Mouse (Mus musculus) lung, embryonic 16.5 days (tissue): ENCODE results near the gene Foxe3. TPM values are rescaled to one million over a fixed set of nuclear protein-coding genes. Genes with fewer than 3 reads are reported as not detected.

Source experiments
- ATAC-seq: fragments of 200-750 bp; cut with Nextera tagmentation; 2 replicates; pipeline ENCODE4 v1.8.0; 2017; ENCODE audit warnings: low read depth, mild to moderate bottlenecking, moderate library complexity
- H3K27ac ChIP-seq: fragments of 300-500 bp; sonication (generic); 2 replicates; pipeline ENCODE4 v1.5.1; 2014; ENCODE audit warnings: mild to moderate bottlenecking, control low read depth, low read length
- H3K27me3 ChIP-seq: fragments of 300-500 bp; sonication (generic); 2 replicates; pipeline ENCODE4 v1.6.1; 2014; ENCODE audit warnings: low read depth, low read length, mixed read lengths; ENCODE audit not compliant: control insufficient read depth, insufficient read depth
- H3K36me3 ChIP-seq: fragments of 300-500 bp; sonication (generic); 2 replicates; pipeline ENCODE4 v1.6.1; 2014; ENCODE audit warnings: low read length; ENCODE audit not compliant: control insufficient read depth, insufficient read depth
- H3K4me1 ChIP-seq: fragments of 300-500 bp; sonication (generic); replicated peaks from 2 replicates; pipeline ENCODE4 v1.6.1; 2014; ENCODE audit warnings: low read length, mixed read lengths; ENCODE audit not compliant: control insufficient read depth, insufficient read depth
- H3K4me2 ChIP-seq: fragments of 300-500 bp; sonication (generic); 2 replicates; pipeline ENCODE4 v1.6.1; 2014; ENCODE audit warnings: low read depth, low read length, control low read depth
- H3K4me3 ChIP-seq: fragments of 300-500 bp; sonication (generic); 2 replicates; pipeline ENCODE4 v1.5.1; 2014; ENCODE audit warnings: mild to moderate bottlenecking, low read length, control low read depth
- H3K9ac ChIP-seq: fragments of 300-500 bp; sonication (generic); 2 replicates; pipeline ENCODE4 v1.6.1; 2014; ENCODE audit warnings: low read length, control low read depth
- H3K9me3 ChIP-seq: fragments of 300-500 bp; sonication (generic); 2 replicates; pipeline ENCODE4 v1.6.1; 2016; ENCODE audit warnings: low read length; ENCODE audit not compliant: control insufficient read depth
- WGBS: fragments of 180-500 bp; shearing (Covaris S2); extraction: QIAGEN DNeasy Blood & Tissue Kit; methylation state at CpG from one replicate; pipeline ENCODE4 v1.1.7; 2014; 5-methylcytosine and 5-hydroxymethylcytosine counted together
- polyA plus RNA-seq: library from polyadenylated mRNA; unstranded; fragments of >200 nt; fragmentation: Nextera tagmentation; extraction: Ambion mirVana; gene quantifications from 2 replicates; pipeline ENCODE4 v1.2.1, GENCODE M21; 2015

The Foxe3 gene
- polyA plus RNA-seq, 1 experiment from 2014 or later, result not detected

GRCm38 (mm10) chr4:114947852-114948481, 22.2 kb upstream of the Foxe3 start:
- no peak overlapping the region for H3K9ac ChIP-seq
- no peaks in the 10 kb centered on the region for H3K9me3 ChIP-seq
- no peak overlapping the region for H3K27ac ChIP-seq
- no peaks in the 10 kb centered on the region for H3K27me3 ChIP-seq
- ATAC-seq, result no peak
- H3K4me2 ChIP-seq, result no peak overlapping the region
- H3K4me1 ChIP-seq, result no peaks in the 10 kb centered on the region
- H3K4me3 ChIP-seq, result no peak overlapping the region
- 43% methylated on average over 7 of the region's 7 CpGs for WGBS
- no peaks in the 10 kb centered on the region for H3K36me3 ChIP-seq

DNA sequence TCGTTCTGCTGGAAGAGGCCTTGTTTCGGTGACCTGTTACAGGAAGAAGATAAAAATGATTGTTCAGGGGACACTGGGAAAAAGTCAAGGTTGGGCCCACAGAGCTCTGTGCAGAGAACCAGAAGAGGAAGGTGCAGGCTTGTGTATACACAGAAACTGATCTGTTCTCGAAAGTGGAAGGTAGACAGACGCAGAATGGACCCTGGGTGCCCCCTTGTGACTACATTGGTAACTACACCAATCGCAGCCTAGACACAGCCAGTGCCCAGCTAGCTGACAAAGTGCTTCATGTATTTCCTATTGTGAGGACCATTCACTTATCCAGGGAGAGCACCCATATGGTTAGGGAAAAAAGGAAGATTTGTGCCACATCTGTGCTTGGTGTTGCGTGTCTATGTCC, 21.6 kb upstream of the Foxe3 start:
- Histone ChIP-seq H3K27ac (no peak overlapping the region), H3K4me1 (no peaks in the 10 kb centered on the region), H3K4me2 (no peak overlapping the region), H3K36me3 (no peaks in the 10 kb centered on the region), H3K27me3 (no peaks in the 10 kb centered on the region), H3K9ac (no peak overlapping the region), H3K4me3 (no peak overlapping the region), H3K9me3 (no peaks in the 10 kb centered on the region)
- 18% methylated on average over 6 of the region's 6 CpGs for WGBS
- peak; percentile 77; the same call in 1 of the 2 replicates for ATAC-seq

DNA sequence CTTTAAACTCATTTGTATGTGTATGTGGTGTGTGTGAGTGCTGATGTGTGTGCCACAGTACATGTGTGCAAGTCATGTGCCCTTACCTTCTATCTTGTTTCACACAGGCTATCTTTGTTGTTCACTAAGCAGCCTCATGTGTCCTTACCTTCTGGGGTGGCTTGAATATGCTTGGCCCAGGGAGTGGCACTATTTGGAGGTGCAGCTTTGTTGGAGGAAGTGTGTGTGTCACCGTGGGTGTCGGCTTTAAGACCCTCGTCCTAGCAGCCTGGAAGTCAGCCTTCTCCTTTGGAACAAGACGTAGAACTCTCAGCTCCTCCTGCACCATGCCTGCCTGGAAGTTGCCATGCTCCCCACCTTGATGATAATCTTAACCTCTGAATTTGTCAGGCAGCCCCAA, 20.6 kb upstream of the Foxe3 start:
- Histone ChIP-seq H3K4me3 (no peak overlapping the region), H3K4me2 (no peak overlapping the region), H3K27ac (no peak overlapping the region), H3K27me3 (no peaks in the 10 kb centered on the region), H3K9me3 (no peaks in the 10 kb centered on the region), H3K9ac (no peak overlapping the region), H3K36me3 (no peaks in the 10 kb centered on the region), H3K4me1 (no peaks in the 10 kb centered on the region)
- ATAC-seq, result no peak
- 85% methylated on average over 4 of the region's 4 CpGs for WGBS

DNA sequence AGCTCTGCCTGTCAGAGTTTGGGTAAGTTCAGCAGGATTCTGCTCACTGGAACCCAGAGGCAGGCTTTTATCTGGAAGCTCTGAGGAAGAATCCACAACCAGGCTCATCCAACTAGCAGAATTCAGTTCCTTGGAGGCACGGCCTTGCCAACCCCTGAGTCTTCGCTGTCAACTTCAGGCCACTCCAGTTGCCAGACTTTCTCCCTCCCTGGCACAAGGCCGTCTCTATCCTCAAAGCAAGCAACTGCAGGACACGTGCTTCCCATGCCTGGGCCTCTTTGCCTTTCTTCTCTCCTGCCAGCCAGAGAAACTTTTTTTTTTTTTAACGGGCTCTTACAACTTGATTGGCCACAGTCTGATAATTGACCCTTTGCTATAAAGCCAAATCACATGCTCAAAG, 19.2 kb upstream of the Foxe3 start:
- 24% methylated on average over 5 of the region's 5 CpGs for whole genome bisulfite sequencing
- H3K9ac ChIP-seq, result no peak overlapping the region
- no peak overlapping the region for H3K4me3 ChIP-seq
- no peaks in the 10 kb centered on the region for H3K9me3 ChIP-seq
- no peaks in the 10 kb centered on the region for H3K4me1 ChIP-seq
- no peak for ATAC-seq
- H3K4me2 ChIP-seq, result no peak overlapping the region
- no peaks in the 10 kb centered on the region for H3K27me3 ChIP-seq
- H3K27ac ChIP-seq, result no peak overlapping the region
- H3K36me3 ChIP-seq, result no peaks in the 10 kb centered on the region

GRCm38 (mm10) chr4:114942583-114942982, 16.8 kb upstream of the Foxe3 start:
- WGBS, result 73% methylated on average over 8 of the region's 8 CpGs
- Histone ChIP-seq H3K9me3 (no peaks in the 10 kb centered on the region), H3K36me3 (no peaks in the 10 kb centered on the region), H3K4me2 (no peak overlapping the region), H3K4me1 (no peaks in the 10 kb centered on the region), H3K27ac (no peak overlapping the region), H3K27me3 (no peaks in the 10 kb centered on the region), H3K4me3 (no peak overlapping the region), H3K9ac (no peak overlapping the region)
- ATAC-seq, result no peak

DNA sequence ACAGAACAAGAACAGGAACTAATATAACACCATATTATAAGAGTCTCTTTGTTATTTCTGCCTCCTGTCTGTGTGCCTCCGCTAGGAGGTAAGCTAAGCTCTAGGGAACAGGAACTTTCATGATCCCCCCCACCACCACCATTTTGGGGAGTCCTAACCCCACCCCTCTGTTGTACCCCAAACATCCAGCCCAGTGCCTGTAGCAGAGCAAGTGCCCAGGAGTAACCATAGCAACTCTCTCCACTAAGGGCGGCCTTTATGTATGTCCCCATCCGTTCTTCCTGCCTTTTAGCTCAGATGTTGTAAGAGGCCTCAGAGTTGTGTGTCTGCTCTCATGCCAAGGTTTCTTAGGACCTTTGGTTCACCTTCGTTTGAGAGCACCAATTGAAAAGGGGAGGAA, 16.3 kb upstream of the Foxe3 start:
- H3K27ac ChIP-seq, result no peak overlapping the region
- H3K36me3 ChIP-seq, result no peaks in the 10 kb centered on the region
- no peak overlapping the region for H3K9ac ChIP-seq
- no peak for ATAC-seq
- H3K4me2 ChIP-seq, result no peak overlapping the region
- H3K9me3 ChIP-seq, result no peaks in the 10 kb centered on the region
- H3K27me3 ChIP-seq, result no peaks in the 10 kb centered on the region
- no peak overlapping the region for H3K4me3 ChIP-seq
- no peaks in the 10 kb centered on the region for H3K4me1 ChIP-seq
- 53% methylated on average over 4 of the region's 4 CpGs for WGBS

- no peak for ATAC-seq
- no peaks in the 10 kb centered on the region for H3K4me1 ChIP-seq
- H3K9ac ChIP-seq, result no peak overlapping the region
- no peak overlapping the region for H3K4me3 ChIP-seq
- WGBS, result 79% methylated on average over 4 of the region's 4 CpGs
- H3K36me3 ChIP-seq, result no peaks in the 10 kb centered on the region
- no peak overlapping the region for H3K4me2 ChIP-seq
- no peaks in the 10 kb centered on the region for H3K27me3 ChIP-seq
- no peaks in the 10 kb centered on the region for H3K9me3 ChIP-seq
- H3K27ac ChIP-seq, result no peak overlapping the region
Measured at GRCm38 (mm10) chr4:114941311-114941710, 15.5 kb upstream of the Foxe3 start.

GRCm38 (mm10) chr4:114938248-114938647, 12.4 kb upstream of the Foxe3 start:
- no peak overlapping the region for H3K27ac ChIP-seq
- H3K4me3 ChIP-seq, result no peak overlapping the region
- no peak overlapping the region for H3K9ac ChIP-seq
- 40% methylated on average over 3 of the region's 3 CpGs for WGBS
- ATAC-seq, result no peak
- H3K36me3 ChIP-seq, result no peaks in the 10 kb centered on the region
- no peak overlapping the region for H3K4me2 ChIP-seq
- H3K4me1 ChIP-seq, result no peaks in the 10 kb centered on the region
- no peaks in the 10 kb centered on the region for H3K9me3 ChIP-seq
- no peaks in the 10 kb centered on the region for H3K27me3 ChIP-seq

DNA sequence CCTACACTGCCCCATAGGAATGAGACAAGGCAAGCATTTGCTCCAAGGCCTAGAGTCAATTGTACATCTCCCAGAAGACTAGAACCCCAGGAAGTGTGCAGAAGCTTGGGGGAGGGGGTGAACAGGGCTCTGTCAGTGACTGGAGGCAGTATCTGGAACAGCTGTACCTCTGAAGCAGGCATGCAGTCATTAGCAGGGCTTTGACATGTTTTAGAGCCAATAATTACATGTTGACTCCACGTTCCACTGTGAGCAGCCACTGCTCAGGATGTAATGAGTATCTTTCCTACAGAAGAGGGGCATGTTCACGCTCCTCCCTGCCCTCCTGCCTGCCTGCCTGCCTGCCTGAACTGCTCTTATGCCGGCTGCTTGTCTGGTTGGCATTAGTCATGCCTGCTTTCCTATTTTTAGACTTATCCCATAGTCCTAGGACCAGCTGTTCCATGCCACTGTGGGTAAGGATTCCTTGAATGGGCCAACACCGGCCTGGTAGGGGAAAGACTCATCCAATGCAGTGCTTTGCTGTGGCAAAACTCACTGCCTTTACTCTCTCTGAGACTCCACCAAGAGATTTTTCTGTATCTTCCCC, 11.7 kb upstream of the Foxe3 start:
- no peaks in the 10 kb centered on the region for H3K27me3 ChIP-seq
- H3K9ac ChIP-seq, result no peak overlapping the region
- H3K27ac ChIP-seq, result no peak overlapping the region
- no peaks in the 10 kb centered on the region for H3K4me1 ChIP-seq
- ATAC-seq, result no peak
- no peaks in the 10 kb centered on the region for H3K9me3 ChIP-seq
- H3K4me2 ChIP-seq, result no peak overlapping the region
- 73% methylated on average over 4 of the region's 4 CpGs for WGBS
- no peaks in the 10 kb centered on the region for H3K36me3 ChIP-seq
- H3K4me3 ChIP-seq, result no peak overlapping the region
